Comparison of ENCODE assay signal across 10 mouse cellular contexts in genomic region chr11:19983298-19983697, GRCm38 (mm10). TPM values are rescaled to one million over a fixed set of nuclear protein-coding genes. Genes with fewer than 3 reads are reported as not detected.
DNase-seq lines count a peak whose midpoint lies in the region; ATAC-seq and TF ChIP-seq lines count a peak whose summit lies in the region.
"Had no signal": no experiment of that assay in that cellular context is flagged by ENCODE, and none has a peak within 500 bp of the region (broad histone marks: within the 10 kb centered on the region; RNA-seq: fewer than 3 reads in every experiment).

No protein-coding gene starts in this region.

- H3K9me3 ChIP-seq in heart, embryonic 15.5 days (replicated peaks), result no peaks in the 10 kb centered on the region
- H3K9me3 ChIP-seq in lung, embryonic 16.5 days (ENCODE audit: control insufficient read depth, low read length), result no peaks in the 10 kb centered on the region
- no peaks in the 10 kb centered on the region for H3K9me3 ChIP-seq in hindbrain, postnatal 0 days (ENCODE audit: low read length)
- H3K9me3 ChIP-seq in stomach, embryonic 14.5 days (ENCODE audit: control insufficient read depth, low read depth, low read length), result no peaks in the 10 kb centered on the region
- H3K9me3 ChIP-seq: liver, embryonic 15.5 days had no signal

- H3K4me1 ChIP-seq in heart, embryonic 15.5 days (replicated peaks), result peaks cover 68% of the 10 kb centered on the region
- H3K4me1 ChIP-seq in lung, embryonic 16.5 days (replicated peaks; ENCODE audit: control insufficient read depth, insufficient read depth, low read length), result peaks cover 54% of the 10 kb centered on the region
- peaks cover 25% of the 10 kb centered on the region; the same call in 1 of the 2 replicates for H3K4me1 ChIP-seq in hindbrain, postnatal 0 days (ENCODE audit: insufficient read depth, low read length)
- H3K4me1 ChIP-seq in stomach, embryonic 14.5 days (ENCODE audit: control insufficient read depth, insufficient read depth, low read length), result peaks cover 61% of the 10 kb centered on the region

- no peaks in the 10 kb centered on the region for H3K27me3 ChIP-seq in heart, embryonic 15.5 days
- no peaks in the 10 kb centered on the region for H3K27me3 ChIP-seq in lung, embryonic 16.5 days (ENCODE audit: control insufficient read depth, insufficient read depth, low read depth, low read length)
- no peaks in the 10 kb centered on the region for H3K27me3 ChIP-seq in hindbrain, postnatal 0 days (ENCODE audit: insufficient read depth, low read length)
- H3K27me3 ChIP-seq in stomach, embryonic 14.5 days (ENCODE audit: control insufficient read depth, insufficient read depth, low read length), result no peaks in the 10 kb centered on the region
- H3K27me3 ChIP-seq: liver, embryonic 15.5 days had no signal

- WGBS in heart, embryonic 15.5 days, result 32% methylated on average over 4 of the region's 4 CpGs
- 15% methylated on average over 4 of the region's 4 CpGs for WGBS in lung, embryonic 16.5 days
- WGBS in hindbrain, postnatal 0 days, result 17% methylated on average over 4 of the region's 4 CpGs
- WGBS in stomach, embryonic 14.5 days, result 36% methylated on average over 4 of the region's 4 CpGs

- H3K9ac ChIP-seq in heart, embryonic 15.5 days, result no peak overlapping the region
- H3K9ac ChIP-seq in lung, embryonic 16.5 days (ENCODE audit: low read length), result no peak overlapping the region
- 0 out of 2 replicates have a peak overlapping the region, but pooled peaks have one; percentile 30 for H3K9ac ChIP-seq in hindbrain, postnatal 0 days (replicated peaks; ENCODE audit: low read length)
- no peak overlapping the region for H3K9ac ChIP-seq in stomach, embryonic 14.5 days (replicated peaks; ENCODE audit: low read depth, low read length)
- H3K9ac ChIP-seq: liver, embryonic 15.5 days had no signal

- H3K4me3 ChIP-seq in heart, embryonic 15.5 days, result no peak overlapping the region
- H3K4me3 ChIP-seq in lung, embryonic 16.5 days (ENCODE audit: low read length), result no peak overlapping the region
- no peak overlapping the region for H3K4me3 ChIP-seq in hindbrain, postnatal 0 days (ENCODE audit: low read length)
- no peak overlapping the region for H3K4me3 ChIP-seq in stomach, embryonic 14.5 days (ENCODE audit: low read depth, low read length)
- H3K4me3 ChIP-seq: liver, embryonic 15.5 days; myocyte had no signal

- H3K36me3 ChIP-seq in heart, embryonic 15.5 days, result no peaks in the 10 kb centered on the region
- no peaks in the 10 kb centered on the region for H3K36me3 ChIP-seq in lung, embryonic 16.5 days (ENCODE audit: control insufficient read depth, insufficient read depth, low read length)
- no peaks in the 10 kb centered on the region for H3K36me3 ChIP-seq in hindbrain, postnatal 0 days (ENCODE audit: insufficient read depth, low read length)
- no peaks in the 10 kb centered on the region for H3K36me3 ChIP-seq in stomach, embryonic 14.5 days (ENCODE audit: control insufficient read depth, insufficient read depth, low read length)
- H3K36me3 ChIP-seq: liver, embryonic 15.5 days had no signal

- H3K27ac ChIP-seq in heart, embryonic 15.5 days, result peak overlapping the region; percentile 72
- peak overlapping the region; percentile 69 for H3K27ac ChIP-seq in lung, embryonic 16.5 days (ENCODE audit: low read length)
- H3K27ac ChIP-seq in hindbrain, postnatal 0 days, result 0 out of 2 replicates have a peak overlapping the region, but pooled peaks have one; percentile 16
- peak overlapping the region; percentile 55; the same call in 1 of the 2 replicates for H3K27ac ChIP-seq in stomach, embryonic 14.5 days (ENCODE audit: low read length)
- H3K27ac ChIP-seq: liver, embryonic 15.5 days had no signal

- no peak for DNase-seq in heart, postnatal 25 days (ENCODE audit: low spot score)
- no peak for DNase-seq in lung, adult 18-20 months
- no peak for DNase-seq in hindbrain, postnatal 0 days (ENCODE audit: low spot score)
- no peak for DNase-seq in cerebellum, adult 8-10 months
- DNase-seq: adrenal gland, postnatal 14 days had no signal

- no peak overlapping the region for H3K4me2 ChIP-seq in heart, embryonic 15.5 days
- H3K4me2 ChIP-seq in lung, embryonic 16.5 days (ENCODE audit: low read depth, low read length), result no peak overlapping the region
- no peak overlapping the region for H3K4me2 ChIP-seq in hindbrain, postnatal 0 days (ENCODE audit: low read depth, low read length)
- H3K4me2 ChIP-seq in stomach, embryonic 14.5 days (replicated peaks; ENCODE audit: low read depth, low read length), result no peak overlapping the region
- H3K4me2 ChIP-seq: liver, embryonic 15.5 days had no signal

- intact Hi-C loops in heart, postnatal 25 days (cut with DNase I), result no loop called here

- no peak for TF ChIP-seq CTCF in hindbrain, postnatal 0 days (IDR thresholded peaks at IDR 0.05; ENCODE audit: low read depth)

- no peak for ATAC-seq in heart, embryonic 15.5 days (replicated peaks; ENCODE audit: insufficient number of reproducible peaks, insufficient read depth, low FRiP score, low read depth)
- ATAC-seq in lung, embryonic 16.5 days (ENCODE audit: low read depth), result peak; percentile 48
- ATAC-seq in hindbrain, postnatal 0 days, result no peak
- no peak; the same call in 1 of the 2 replicates for ATAC-seq in stomach, embryonic 14.5 days (ENCODE audit: insufficient number of reproducible peaks, insufficient read depth, low FRiP score, low read depth)

RNA-seq across cellular contexts. Expression of gene Spred2, which starts 59.1 kb away (rescaled TPM):
- 4.6 and 5.3 TPM in 2 replicates for polyA plus RNA-seq in heart, embryonic 15.5 days (2015; fragmentation: Nextera tagmentation; extraction: Ambion mirVana)
- 10 to 100 TPM; 20.5 to 28.4 TPM for total RNA-seq in heart, postnatal 25 days (2021)
- 4.5 and 5.7 TPM in 2 replicates for polyA plus RNA-seq in lung, embryonic 16.5 days (2015; fragmentation: Nextera tagmentation; extraction: Ambion mirVana)
- 15.6 and 16.9 TPM in 2 replicates for total RNA-seq in hindbrain, postnatal 0 days (2014; rRNA removed)
- polyA plus RNA-seq in hindbrain, postnatal 0 days (2015; fragmentation: Nextera tagmentation; extraction: Ambion mirVana), result 8.4 and 8.7 TPM in 2 replicates
- 7.9 and 9.6 TPM in 2 replicates for polyA plus RNA-seq in stomach, embryonic 14.5 days (2014; fragmentation: Nextera tagmentation; extraction: Ambion mirVana)

Comparison
In these comparisons a context has a peak if more than half of its experiments do, and no peak if none do; other contexts are left out.
1. H3K27ac ChIP-seq: peak in every context shown above with its lines; median percentile 72 in heart, embryonic 15.5 days; 69 in lung, embryonic 16.5 days; 55 in stomach, embryonic 14.5 days; 16 in hindbrain, postnatal 0 days.